In genomic region chr2:33370276-33370776, GRCm38 (mm10) we compare ENCODE assay signal across 8 mouse cellular contexts. TPM values are rescaled to one million over a fixed set of nuclear protein-coding genes. Genes with fewer than 3 reads are reported as not detected.
DNase-seq lines count a peak whose midpoint lies in the region; ATAC-seq lines count a peak whose summit lies in the region.

No protein-coding gene starts in this region.

- H3K27ac ChIP-seq in neural tube, embryonic 11.5 days (ENCODE audit: low read depth, low read length): peak overlapping the region; percentile 98
- no peak overlapping the region for H3K27ac ChIP-seq in embryonic facial prominence, embryonic 15.5 days (replicated peaks)
- H3K27ac ChIP-seq in intestine, embryonic 14.5 days (ENCODE audit: low read depth): no peak overlapping the region
- H3K27ac ChIP-seq in neural tube, embryonic 13.5 days (replicated peaks): peak overlapping the region; percentile 99

- peak overlapping the region; percentile 65 for H3K4me2 ChIP-seq in neural tube, embryonic 11.5 days (ENCODE audit: low read depth)
- H3K4me2 ChIP-seq in embryonic facial prominence, embryonic 15.5 days (replicated peaks): peak overlapping the region; percentile 81
- peak overlapping the region; percentile 57 for H3K4me2 ChIP-seq in intestine, embryonic 14.5 days (ENCODE audit: low read length)
- H3K4me2 ChIP-seq in neural tube, embryonic 13.5 days: peak overlapping the region; percentile 69

- peak overlapping the region; percentile 22 for H3K9ac ChIP-seq in neural tube, embryonic 11.5 days (ENCODE audit: low read length)
- no peak overlapping the region for H3K9ac ChIP-seq in embryonic facial prominence, embryonic 15.5 days
- no peak overlapping the region for H3K9ac ChIP-seq in intestine, embryonic 14.5 days (ENCODE audit: low read length)
- H3K9ac ChIP-seq in neural tube, embryonic 13.5 days: peak overlapping the region; percentile 83

- H3K4me1 ChIP-seq in neural tube, embryonic 11.5 days (ENCODE audit: control insufficient read depth, insufficient read depth, low read length): peaks cover 4% of the 10 kb centered on the region; the same call in 1 of the 2 replicates
- H3K4me1 ChIP-seq in embryonic facial prominence, embryonic 15.5 days: peaks cover 8% of the 10 kb centered on the region; the same call in 1 of the 2 replicates
- peaks cover 17% of the 10 kb centered on the region for H3K4me1 ChIP-seq in intestine, embryonic 14.5 days (replicated peaks; ENCODE audit: control insufficient read depth, insufficient read depth, low read length)
- H3K4me1 ChIP-seq in neural tube, embryonic 13.5 days (replicated peaks): peaks cover 43% of the 10 kb centered on the region

- H3K27me3 ChIP-seq in neural tube, embryonic 11.5 days (ENCODE audit: control insufficient read depth, insufficient read depth, low read length): no peaks in the 10 kb centered on the region
- no peaks in the 10 kb centered on the region for H3K27me3 ChIP-seq in embryonic facial prominence, embryonic 15.5 days
- H3K27me3 ChIP-seq in intestine, embryonic 14.5 days (replicated peaks; ENCODE audit: control insufficient read depth, insufficient read depth, low read length): no peaks in the 10 kb centered on the region
- H3K27me3 ChIP-seq in neural tube, embryonic 13.5 days: no peaks in the 10 kb centered on the region

- intact Hi-C loops in left cerebral cortex, postnatal 4 days (cut with DNase I): no loop called here
- intact Hi-C loops in left cerebral cortex, postnatal 10 days (cut with DNase I): no loop called here

- 11% methylated on average over 14 of the region's 15 CpGs for WGBS in neural tube, embryonic 11.5 days
- 11% methylated on average over 14 of the region's 15 CpGs for WGBS in embryonic facial prominence, embryonic 15.5 days
- WGBS in intestine, embryonic 14.5 days: 14% methylated on average over 13 of the region's 15 CpGs
- WGBS in neural tube, embryonic 13.5 days: 15% methylated on average over 11 of the region's 15 CpGs

- peak overlapping the region; percentile 61 for H3K4me3 ChIP-seq in neural tube, embryonic 11.5 days (ENCODE audit: low read depth, low read length)
- H3K4me3 ChIP-seq in embryonic facial prominence, embryonic 15.5 days (replicated peaks): peak overlapping the region; percentile 80
- peak overlapping the region; percentile 67 for H3K4me3 ChIP-seq in intestine, embryonic 14.5 days (ENCODE audit: low read depth, low read length)
- H3K4me3 ChIP-seq in neural tube, embryonic 13.5 days: peak overlapping the region; percentile 66

- no peaks in the 10 kb centered on the region for H3K9me3 ChIP-seq in neural tube, embryonic 11.5 days (ENCODE audit: control insufficient read depth, low read length)
- H3K9me3 ChIP-seq in embryonic facial prominence, embryonic 15.5 days (replicated peaks): no peaks in the 10 kb centered on the region
- no peaks in the 10 kb centered on the region for H3K9me3 ChIP-seq in intestine, embryonic 14.5 days (ENCODE audit: control insufficient read depth, low read length)
- H3K9me3 ChIP-seq in neural tube, embryonic 13.5 days: no peaks in the 10 kb centered on the region

- DNase-seq in neural tube, embryonic 11.5 days (ENCODE audit: low spot score): no peak
- DNase-seq in neural tube, embryonic 10.5 days (ENCODE audit: extremely low spot score, low spot score): no peak
- peak; percentile 62 for DNase-seq in intestine, embryonic 14.5 days (ENCODE audit: low spot score)
- no peak for DNase-seq in left cerebral cortex, adult 8-10 months (ENCODE audit: low spot score in 2 of 2)
- no peak for DNase-seq in left cerebral cortex, postnatal 4 days
- no peak for DNase-seq in left cerebral cortex, postnatal 10 days (ENCODE audit: extremely low spot score in 1 of 2, low spot score in 2 of 2)

- H3K36me3 ChIP-seq in neural tube, embryonic 11.5 days (ENCODE audit: control insufficient read depth, insufficient read depth, low read length): no peaks in the 10 kb centered on the region
- H3K36me3 ChIP-seq in embryonic facial prominence, embryonic 15.5 days: no peaks in the 10 kb centered on the region
- no peaks in the 10 kb centered on the region for H3K36me3 ChIP-seq in intestine, embryonic 14.5 days (ENCODE audit: control insufficient read depth, insufficient read depth, low read length)
- peaks cover 24% of the 10 kb centered on the region for H3K36me3 ChIP-seq in neural tube, embryonic 13.5 days

- ATAC-seq in neural tube, embryonic 11.5 days (ENCODE audit: insufficient read depth, low FRiP score, low TSS enrichment): peak; percentile 36
- ATAC-seq in embryonic facial prominence, embryonic 15.5 days (ENCODE audit: insufficient number of reproducible peaks, low FRiP score, low TSS enrichment, low read depth): 0 out of 2 replicates have a peak, but pooled peaks have one; percentile 13
- ATAC-seq in intestine, embryonic 14.5 days (replicated peaks; ENCODE audit: low FRiP score, low TSS enrichment, low read depth): peak; percentile 41
- peak; percentile 28 for ATAC-seq in neural tube, embryonic 13.5 days (ENCODE audit: low read depth)

RNA-seq across cellular contexts. Expression of gene Ralgps1, which starts 1.0 kb away (rescaled TPM):
- polyA plus RNA-seq in neural tube, embryonic 11.5 days (2014; fragmentation: Nextera tagmentation; extraction: Ambion mirVana): 14.6 and 16.9 TPM in 2 replicates
- polyA plus RNA-seq in embryonic facial prominence, embryonic 15.5 days (2015; fragmentation: Nextera tagmentation; extraction: Ambion mirVana): 3.0 and 3.2 TPM in 2 replicates
- polyA plus RNA-seq in intestine, embryonic 14.5 days (2014; fragmentation: Nextera tagmentation; extraction: Ambion mirVana): 7.3 and 8.1 TPM in 2 replicates
- polyA plus RNA-seq in neural tube, embryonic 13.5 days (2015; fragmentation: Nextera tagmentation; extraction: Ambion mirVana): 33.2 and 36.9 TPM in 2 replicates
- total RNA-seq in left cerebral cortex, adult 8-10 months (2022): 10 to 100 TPM; 59.8 to 68.0 (median 67.1) TPM
- 100 to 1,000 TPM; 117 to 123 TPM for total RNA-seq in left cerebral cortex, postnatal 4 days (2021)
- total RNA-seq in left cerebral cortex, postnatal 10 days (2021): 10 to 100 TPM; 71.1 to 72.5 TPM

Comparison
In these comparisons a context has a peak if more than half of its experiments do, and no peak if none do; other contexts are left out.
1. H3K27ac ChIP-seq: peak in neural tube, embryonic 11.5 days (single experiment) and neural tube, embryonic 13.5 days (single experiment); none in embryonic facial prominence, embryonic 15.5 days (single experiment) and intestine, embryonic 14.5 days (single experiment).
2. H3K9ac ChIP-seq: peak in neural tube, embryonic 11.5 days (single experiment) and neural tube, embryonic 13.5 days (single experiment); none in embryonic facial prominence, embryonic 15.5 days (single experiment) and intestine, embryonic 14.5 days (single experiment).
3. Peak in every context shown above with its lines, with median percentiles within 50 percentile points of each other: ATAC-seq, H3K4me2 ChIP-seq and H3K4me3 ChIP-seq.